In the genomic region with DNA sequence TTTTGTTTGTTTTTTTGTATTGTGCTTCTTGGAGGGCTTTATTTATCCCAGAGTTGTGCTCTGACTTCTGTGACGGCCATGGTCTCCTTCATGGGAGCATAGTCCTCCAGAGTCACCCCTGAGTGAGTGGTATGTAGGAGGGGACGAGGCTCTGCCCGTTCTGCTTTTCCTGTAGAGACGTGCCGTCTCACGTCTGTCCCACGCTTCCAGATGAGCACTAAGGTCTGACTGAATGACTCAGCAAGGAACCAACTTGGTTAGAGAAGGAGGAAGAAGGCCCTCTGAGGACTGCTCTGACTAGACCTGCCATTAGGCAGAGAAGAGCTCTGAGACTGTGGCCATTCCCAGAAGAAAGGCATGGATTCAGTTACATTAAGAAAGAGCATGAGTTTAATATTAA, we compare ENCODE assay signal across 10 mouse cellular contexts.
DNase-seq lines count a peak whose midpoint lies in the region; ATAC-seq and TF ChIP-seq lines count a peak whose summit lies in the region.
"Had no signal": no experiment of that assay in that cellular context is flagged by ENCODE, and none has a peak within 500 bp of the region (broad histone marks: within the 10 kb centered on the region; RNA-seq: fewer than 3 reads in every experiment).

No protein-coding gene starts in this region.

- TF ChIP-seq POLR2A in olfactory bulb, adult 2 months (IDR thresholded peaks at IDR 0.05; ENCODE audit: insufficient read depth, low read depth, low read length), result no peak

- no peaks in the 10 kb centered on the region for H3K9me3 ChIP-seq in forebrain, embryonic 15.5 days
- H3K9me3 ChIP-seq in forebrain, embryonic 16.5 days (ENCODE audit: control insufficient read depth, low read length), result no peaks in the 10 kb centered on the region
- H3K9me3 ChIP-seq in midbrain, embryonic 13.5 days, result no peaks in the 10 kb centered on the region
- no peaks in the 10 kb centered on the region for H3K9me3 ChIP-seq in midbrain, embryonic 16.5 days (replicated peaks; ENCODE audit: control insufficient read depth, low read length, poor library complexity, severe bottlenecking)
- H3K9me3 ChIP-seq: limb, embryonic 12.5 days had no signal

- H3K4me2 ChIP-seq in forebrain, embryonic 15.5 days (replicated peaks), result no peak overlapping the region
- no peak overlapping the region for H3K4me2 ChIP-seq in forebrain, embryonic 16.5 days (ENCODE audit: low read length)
- no peak overlapping the region for H3K4me2 ChIP-seq in midbrain, embryonic 13.5 days (replicated peaks)
- no peak overlapping the region for H3K4me2 ChIP-seq in midbrain, embryonic 16.5 days (ENCODE audit: low read length)
- H3K4me2 ChIP-seq: limb, embryonic 12.5 days had no signal

- peaks cover 59% of the 10 kb centered on the region for H3K4me1 ChIP-seq in forebrain, embryonic 15.5 days
- H3K4me1 ChIP-seq in forebrain, embryonic 16.5 days (replicated peaks; ENCODE audit: control insufficient read depth, insufficient read depth, low read length), result peaks cover 38% of the 10 kb centered on the region
- H3K4me1 ChIP-seq in midbrain, embryonic 13.5 days (replicated peaks), result peaks cover 43% of the 10 kb centered on the region
- peaks cover 11% of the 10 kb centered on the region for H3K4me1 ChIP-seq in midbrain, embryonic 16.5 days (ENCODE audit: control insufficient read depth, insufficient read depth, low read length)
- peaks cover 18% of the 10 kb centered on the region for H3K4me1 ChIP-seq in olfactory bulb, adult 2 months (ENCODE audit: control insufficient read depth, insufficient read depth, low read length)

- no peak for TF ChIP-seq CTCF in olfactory bulb, adult 2 months (IDR thresholded peaks at IDR 0.05; ENCODE audit: insufficient read depth, low read depth, low read length)

- DNase-seq in adrenal gland, postnatal 25 days, result no peak
- DNase-seq in right cerebral cortex, postnatal 36 days (ENCODE audit: low spot score in 2 of 2), result no peak
- DNase-seq: kidney, postnatal 36 days had no signal

- peak overlapping the region; percentile 69; the same call in 1 of the 2 replicates for H3K27ac ChIP-seq in forebrain, embryonic 15.5 days (replicated peaks)
- H3K27ac ChIP-seq in forebrain, embryonic 16.5 days (ENCODE audit: low read length), result no peak overlapping the region
- peak overlapping the region; percentile 21; the same call in 1 of the 2 replicates for H3K27ac ChIP-seq in midbrain, embryonic 13.5 days
- no peak overlapping the region for H3K27ac ChIP-seq in midbrain, embryonic 16.5 days (ENCODE audit: low read length)
- H3K27ac ChIP-seq in olfactory bulb, adult 2 months (ENCODE audit: insufficient read depth, low read depth, low read length), result peak overlapping the region; percentile 25; the same call in 1 of the 2 replicates
- H3K27ac ChIP-seq: limb, embryonic 12.5 days had no signal

- H3K27me3 ChIP-seq in forebrain, embryonic 15.5 days, result no peaks in the 10 kb centered on the region
- no peaks in the 10 kb centered on the region for H3K27me3 ChIP-seq in forebrain, embryonic 16.5 days (replicated peaks; ENCODE audit: control insufficient read depth, insufficient read depth, low read length)
- H3K27me3 ChIP-seq in midbrain, embryonic 13.5 days, result no peaks in the 10 kb centered on the region
- H3K27me3 ChIP-seq in midbrain, embryonic 16.5 days (ENCODE audit: control insufficient read depth, insufficient read depth, low read depth, low read length), result no peaks in the 10 kb centered on the region
- H3K27me3 ChIP-seq: limb, embryonic 12.5 days had no signal

- 75% methylated on average over 7 of the region's 7 CpGs for WGBS in forebrain, embryonic 15.5 days
- WGBS in forebrain, embryonic 16.5 days, result 79% methylated on average over 7 of the region's 7 CpGs
- 80% methylated on average over 7 of the region's 7 CpGs for WGBS in midbrain, embryonic 13.5 days
- 80% methylated on average over 7 of the region's 7 CpGs for WGBS in midbrain, embryonic 16.5 days
- 42% methylated on average over 7 of the region's 7 CpGs for WGBS in olfactory bulb, adult 2 months

- H3K4me3 ChIP-seq in forebrain, embryonic 15.5 days, result no peak overlapping the region
- H3K4me3 ChIP-seq in forebrain, embryonic 16.5 days (replicated peaks; ENCODE audit: low read length), result no peak overlapping the region
- no peak overlapping the region for H3K4me3 ChIP-seq in midbrain, embryonic 13.5 days (replicated peaks)
- no peak overlapping the region for H3K4me3 ChIP-seq in midbrain, embryonic 16.5 days (ENCODE audit: low read depth, low read length)
- no peak overlapping the region for H3K4me3 ChIP-seq in olfactory bulb, adult 2 months (ENCODE audit: insufficient read depth, low read depth, low read length)
- H3K4me3 ChIP-seq: limb, embryonic 12.5 days had no signal

- no peak overlapping the region for H3K9ac ChIP-seq in forebrain, embryonic 15.5 days (replicated peaks)
- no peak overlapping the region for H3K9ac ChIP-seq in forebrain, embryonic 16.5 days (replicated peaks; ENCODE audit: low read depth, low read length)
- H3K9ac ChIP-seq in midbrain, embryonic 13.5 days (replicated peaks), result no peak overlapping the region
- H3K9ac ChIP-seq in midbrain, embryonic 16.5 days (ENCODE audit: low read depth, low read length), result no peak overlapping the region
- H3K9ac ChIP-seq: limb, embryonic 12.5 days had no signal

- H3K36me3 ChIP-seq in forebrain, embryonic 15.5 days, result peaks cover under 1% of the 10 kb centered on the region; the same call in 1 of the 2 replicates
- no peaks in the 10 kb centered on the region for H3K36me3 ChIP-seq in forebrain, embryonic 16.5 days (ENCODE audit: control insufficient read depth, insufficient read depth)
- H3K36me3 ChIP-seq in midbrain, embryonic 13.5 days, result peaks cover 11% of the 10 kb centered on the region
- no peaks in the 10 kb centered on the region for H3K36me3 ChIP-seq in midbrain, embryonic 16.5 days (ENCODE audit: control insufficient read depth, insufficient read depth, low read length)

- no peak for ATAC-seq in forebrain, embryonic 15.5 days (replicated peaks)
- no peak for ATAC-seq in forebrain, embryonic 16.5 days
- no peak for ATAC-seq in midbrain, embryonic 13.5 days
- no peak for ATAC-seq in midbrain, embryonic 16.5 days
- peak; percentile 86 to 96 for ATAC-seq in hematopoietic stem cell, adult 5-6 weeks (replicated peaks in 1 of 2; ENCODE audit: insufficient read depth in 1 of 2, low FRiP score in 2 of 2, low TSS enrichment in 1 of 2, low read depth in 1 of 2, poor library complexity in 2 of 2, severe bottlenecking in 2 of 2)

Comparison
In these comparisons a context has a peak if more than half of its experiments do, and no peak if none do; other contexts are left out.
1. H3K27ac ChIP-seq: peak in forebrain, embryonic 15.5 days (single experiment), midbrain, embryonic 13.5 days (single experiment) and olfactory bulb, adult 2 months (single experiment); none in forebrain, embryonic 16.5 days (single experiment) and midbrain, embryonic 16.5 days (single experiment).
2. ATAC-seq: peak in hematopoietic stem cell, adult 5-6 weeks (2 of 2); none in forebrain, embryonic 15.5 days (single experiment), forebrain, embryonic 16.5 days (single experiment), midbrain, embryonic 13.5 days (single experiment) and midbrain, embryonic 16.5 days (single experiment).